Mouse (Mus musculus) cerebellum, adult 11-12 months (tissue): ENCODE data around the gene Tmem9.

Experiments used
- DNase-seq: peaks from one replicate; pipeline ENCODE4 v3.0.0; 2022

Gene Tmem9

DNA sequence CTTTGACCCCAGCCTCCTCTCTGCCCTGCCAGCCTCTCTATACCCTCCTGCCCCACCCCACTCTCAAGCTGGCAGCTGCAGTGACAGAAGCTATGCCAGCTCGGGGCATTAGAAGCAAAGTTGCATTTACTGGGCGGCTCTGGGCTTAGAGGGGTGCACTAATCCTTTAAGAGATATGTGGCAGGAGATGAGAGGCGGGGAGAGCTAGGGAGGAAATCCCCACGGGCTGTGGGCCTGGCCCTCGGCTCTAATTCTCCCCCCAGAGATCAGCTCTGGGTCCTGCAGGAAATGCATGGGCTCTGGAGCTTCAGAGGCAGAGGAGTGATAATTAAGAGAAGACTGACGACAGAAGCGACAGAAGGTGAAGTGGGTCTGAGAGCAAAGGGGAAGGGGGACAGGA lies 25.0 kb downstream of the Tmem9 start:
- DNase-seq = no peak

DNA sequence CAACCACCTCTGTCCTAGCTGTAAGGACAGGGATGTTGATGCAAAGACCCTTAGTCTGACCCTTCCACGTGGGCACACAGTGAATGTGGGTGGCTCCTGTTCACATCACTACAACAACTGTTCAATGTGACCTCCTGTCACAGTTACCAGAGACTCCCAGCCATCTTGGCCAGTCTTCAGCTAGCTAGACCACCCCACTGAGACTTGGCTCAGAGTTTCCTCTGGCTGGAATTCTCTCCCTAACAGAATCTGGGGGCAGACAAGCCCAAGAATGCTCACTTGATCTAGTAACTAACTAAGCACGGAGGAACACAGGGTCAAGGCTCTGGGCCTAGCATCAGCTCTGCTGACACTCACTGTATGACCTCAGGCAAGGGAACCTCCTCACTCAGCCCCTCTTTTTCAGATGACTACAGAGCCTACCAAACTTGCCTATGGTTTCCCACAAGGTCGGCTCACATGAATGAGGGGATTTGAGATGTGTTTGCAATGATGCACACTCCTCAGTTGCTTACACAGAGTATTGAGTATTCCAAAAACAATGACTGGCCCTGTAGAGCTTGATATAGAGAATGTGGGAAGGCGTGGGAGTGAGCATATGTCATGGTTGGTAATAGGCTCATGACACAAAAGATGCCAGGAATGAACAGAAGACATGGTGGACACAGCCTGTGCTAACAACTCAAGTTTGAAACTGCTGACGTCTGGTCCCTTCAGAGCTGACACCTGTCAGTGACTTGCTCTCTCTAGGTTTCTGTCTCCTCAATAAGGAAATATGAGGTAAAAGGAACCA lies 31.0 kb downstream of the Tmem9 start:
- DNase-seq = no peak

DNA sequence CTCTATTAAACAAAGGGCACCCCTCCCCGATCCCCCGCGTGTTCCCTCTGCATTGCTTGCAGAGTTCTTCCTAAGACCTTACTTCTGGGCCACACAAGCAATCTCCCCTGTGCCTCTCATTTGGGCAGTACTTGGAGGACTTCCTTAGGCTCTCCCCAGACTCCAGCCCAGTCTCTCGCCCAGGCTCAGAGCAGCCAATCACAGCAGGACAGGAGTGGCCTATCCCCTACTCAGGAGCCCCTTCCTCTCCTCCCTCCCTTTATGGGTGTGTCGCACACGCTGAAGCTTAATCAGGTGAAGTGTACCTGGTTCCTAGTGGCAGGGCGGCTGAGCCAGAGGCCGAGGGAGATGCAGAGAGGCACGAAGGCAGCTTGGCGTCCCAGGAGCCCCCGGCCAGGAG lies 32.5 kb downstream of the Tmem9 start:
- no peak for DNase-seq

DNA sequence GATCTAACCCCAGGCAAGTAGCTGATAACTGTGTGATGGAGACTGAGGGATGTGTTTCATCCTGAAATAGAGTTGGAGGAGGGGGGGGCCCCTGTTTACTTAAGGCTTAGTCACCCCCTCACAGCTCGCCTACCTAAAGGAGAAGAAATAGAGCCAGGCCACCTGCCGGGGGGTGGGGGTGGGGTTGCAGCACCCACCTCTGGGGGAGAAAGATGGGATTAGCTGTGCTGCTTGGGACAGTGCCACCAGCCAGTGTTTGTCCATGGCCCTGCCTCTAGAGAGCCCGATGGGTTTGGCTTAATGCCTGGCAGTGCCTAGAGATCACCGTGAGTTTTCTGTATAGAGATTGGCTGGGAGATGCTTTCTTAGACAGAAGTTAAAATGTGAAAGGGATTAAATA lies 32.9 kb downstream of the Tmem9 start:
- no peak for DNase-seq

DNA sequence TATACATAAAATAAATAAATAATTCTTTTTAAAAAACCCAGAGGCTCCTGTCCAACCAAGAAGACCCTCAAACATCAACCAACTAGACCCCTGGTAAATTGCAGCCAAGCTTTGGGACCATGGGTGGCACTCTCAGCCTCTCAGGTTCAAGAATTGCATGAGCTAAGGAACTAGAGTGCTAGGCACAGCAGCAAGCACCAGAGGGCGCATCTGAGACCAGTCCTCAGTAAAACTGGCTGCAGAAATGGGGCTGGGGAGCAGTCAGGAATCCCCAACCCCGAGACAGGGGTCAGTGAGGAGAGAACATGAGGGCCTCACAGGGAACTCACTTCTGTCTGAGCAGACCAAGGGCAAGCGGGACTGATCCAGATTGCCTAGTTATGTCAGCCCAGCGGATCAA lies 37.8 kb downstream of the Tmem9 start:
- DNase-seq = no peak

DNA sequence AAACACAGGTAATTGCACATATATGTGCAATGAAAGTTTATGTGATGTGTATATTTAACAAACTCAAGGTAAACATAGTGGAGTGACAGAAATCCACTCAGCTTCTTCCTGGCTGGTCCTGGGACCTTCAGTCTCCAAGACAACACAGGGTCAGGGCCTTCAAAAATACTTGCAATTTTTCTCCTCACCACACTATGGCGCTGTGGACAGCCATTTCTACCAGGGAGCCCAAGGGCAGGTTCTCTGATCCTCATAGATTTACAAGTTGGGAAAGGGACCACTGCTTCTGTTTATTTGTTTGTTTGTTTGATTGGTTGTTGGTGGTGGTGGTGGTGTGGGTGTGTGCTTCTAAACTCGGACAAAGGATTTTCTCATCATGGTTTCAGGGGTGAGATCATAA lies 39.5 kb downstream of the Tmem9 start:
- DNase-seq = no peak

DNA sequence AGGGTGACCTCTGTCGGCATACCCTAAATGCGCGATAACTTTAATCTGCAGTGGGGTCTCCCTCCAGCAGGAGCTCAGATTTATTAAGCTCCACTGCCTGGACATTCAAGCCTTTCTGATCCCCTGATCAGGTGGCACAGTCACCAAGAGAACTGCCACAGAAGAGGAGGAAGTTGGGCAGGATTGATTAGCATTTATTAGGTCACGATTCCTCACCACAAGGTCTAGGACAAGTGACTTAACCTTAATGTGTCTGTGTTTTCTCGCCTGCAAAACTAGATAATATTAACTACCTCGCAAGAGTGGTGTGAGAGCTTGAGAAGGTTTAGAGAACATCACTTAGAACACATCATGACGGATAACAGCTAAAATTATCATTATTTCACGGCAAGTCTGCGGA lies 39.9 kb downstream of the Tmem9 start:
- DNase-seq = no peak

DNA sequence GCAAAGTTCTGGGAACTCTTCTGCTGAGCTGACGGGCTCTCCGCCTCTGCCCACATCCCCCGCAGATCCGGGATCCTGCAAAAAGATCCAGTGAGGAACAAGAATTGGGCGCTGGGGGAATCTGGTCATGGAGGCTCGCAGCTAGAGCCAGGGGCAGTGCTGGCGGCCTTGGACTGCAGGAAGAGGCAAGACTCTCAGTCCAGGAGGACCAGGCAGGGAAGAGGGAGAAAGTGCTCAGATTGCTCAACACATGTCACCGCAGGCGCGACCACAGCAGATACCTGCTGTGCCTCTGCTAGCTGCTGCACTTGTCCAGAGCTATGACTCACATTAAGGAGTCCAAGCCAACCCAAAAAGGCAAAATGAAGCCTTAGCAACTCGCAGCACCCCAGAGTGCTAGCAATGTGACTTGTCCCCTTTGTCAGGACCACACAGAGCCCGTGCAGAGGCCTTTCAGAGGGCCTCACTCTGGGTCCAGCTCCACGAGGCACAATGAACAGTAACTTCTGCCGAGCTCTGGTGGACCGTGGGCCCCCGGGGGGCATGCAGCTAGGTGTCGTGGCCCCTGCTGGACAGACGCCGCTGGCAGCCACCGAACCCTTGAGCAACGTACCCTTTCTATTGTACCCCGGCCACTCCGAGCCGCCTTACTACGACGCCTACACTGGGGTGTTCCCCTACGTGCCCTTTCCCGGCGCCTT lies 42.5 kb downstream of the Tmem9 start, which contains the start of gene Ascl5:
Ascl5 (plus strand) TSS at position 493 of the 701 bp plus-strand sequence.
- no peak for DNase-seq

DNA sequence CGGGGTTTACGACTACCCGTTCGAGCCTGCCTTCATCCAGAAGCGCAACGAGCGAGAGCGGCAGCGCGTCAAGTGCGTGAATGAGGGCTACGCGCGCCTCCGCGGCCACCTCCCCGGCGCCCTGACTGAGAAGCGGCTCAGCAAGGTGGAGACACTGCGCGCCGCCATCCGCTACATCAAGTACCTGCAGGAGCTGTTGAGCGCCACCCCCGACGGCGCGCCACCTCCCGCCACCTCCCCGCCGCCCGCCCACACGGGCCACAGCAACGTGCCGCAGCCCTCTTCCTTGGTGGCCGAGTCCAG lies 43.0 kb downstream of the Tmem9 start:
- DNase-seq = no peak

DNA sequence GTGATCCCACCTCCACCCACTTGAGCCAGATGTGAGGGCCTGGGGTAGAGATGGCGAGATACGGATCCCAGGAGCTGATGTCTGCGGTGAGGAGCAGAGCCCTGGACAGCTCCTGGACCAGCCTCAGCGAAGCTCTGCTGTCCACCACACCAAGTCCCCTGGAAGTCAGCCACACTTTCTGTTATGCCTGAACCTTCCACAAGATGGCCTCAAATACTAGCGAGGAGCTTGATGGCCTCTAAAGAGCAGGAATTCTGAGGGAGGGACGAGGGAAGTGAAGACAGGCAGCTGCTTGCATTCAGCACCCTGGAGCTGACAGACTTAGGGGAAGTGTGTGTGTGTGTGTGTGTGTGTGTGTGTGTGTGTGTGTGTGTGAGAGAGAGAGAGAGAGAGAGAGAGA lies 43.5 kb downstream of the Tmem9 start:
- peak; percentile 73 for DNase-seq

DNA sequence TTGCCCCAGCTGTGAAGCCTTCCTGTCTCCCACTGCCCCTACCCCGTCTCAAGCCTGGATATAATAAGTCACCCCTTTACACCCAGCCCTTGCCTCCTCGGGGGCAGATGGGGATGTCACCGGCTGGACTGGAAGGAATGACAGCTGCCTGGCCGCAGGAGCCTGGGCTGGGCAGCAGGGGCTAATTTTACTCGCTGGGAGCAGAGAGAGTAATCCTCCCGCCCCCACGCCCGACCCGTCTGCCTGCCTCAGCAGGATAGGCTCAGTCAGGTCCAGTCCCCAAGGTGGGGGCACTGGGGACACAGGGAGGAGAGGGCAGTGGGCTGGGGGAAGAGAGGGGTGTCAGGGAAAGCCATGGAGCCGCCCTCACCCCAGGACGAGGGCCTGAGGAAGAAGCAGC lies 44.6 kb downstream of the Tmem9 start, which contains the start of gene Cacna1s:
Cacna1s (plus strand) TSS at position 204 of the 400 bp plus-strand sequence.
- DNase-seq = no peak

DNA sequence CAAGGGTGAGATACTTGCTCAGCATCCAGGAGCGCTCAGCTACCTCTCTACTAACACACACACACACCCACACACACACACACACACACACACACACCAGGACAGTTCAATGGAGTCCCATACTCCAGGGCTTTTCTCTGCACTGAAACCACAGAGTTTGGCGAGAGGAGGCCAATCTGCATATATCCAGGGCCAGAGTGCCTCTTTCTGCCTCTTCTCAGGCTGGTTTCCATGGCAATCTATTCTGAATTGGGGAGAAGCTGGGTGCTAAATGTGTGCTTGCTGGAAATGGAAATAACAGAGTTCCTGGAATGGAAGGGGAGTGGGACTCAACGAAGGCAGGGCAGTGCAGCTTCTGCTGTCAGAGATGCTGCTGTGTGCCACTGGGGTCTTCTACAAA lies 47.8 kb downstream of the Tmem9 start:
- no peak for DNase-seq

DNA sequence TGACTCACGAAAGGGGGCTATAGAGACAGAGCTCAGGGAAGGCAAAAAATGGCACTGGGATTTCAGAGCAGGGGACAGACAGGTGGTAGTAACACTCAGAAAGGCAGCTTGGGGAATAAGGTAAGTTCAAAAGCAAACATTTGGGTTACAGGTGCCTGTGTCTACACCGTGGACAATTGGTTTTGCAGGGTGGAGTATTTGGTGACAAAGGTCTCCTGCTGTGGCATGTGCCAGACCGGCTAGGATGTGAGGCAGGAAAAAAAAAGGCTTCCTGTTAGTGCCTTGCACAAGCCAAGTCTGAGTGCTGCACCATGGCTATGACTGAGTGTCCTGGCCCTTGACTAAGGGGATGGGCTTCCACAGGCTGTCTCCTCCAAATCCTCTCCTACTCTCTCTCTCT lies 50.6 kb downstream of the Tmem9 start:
- no peak for DNase-seq

DNA sequence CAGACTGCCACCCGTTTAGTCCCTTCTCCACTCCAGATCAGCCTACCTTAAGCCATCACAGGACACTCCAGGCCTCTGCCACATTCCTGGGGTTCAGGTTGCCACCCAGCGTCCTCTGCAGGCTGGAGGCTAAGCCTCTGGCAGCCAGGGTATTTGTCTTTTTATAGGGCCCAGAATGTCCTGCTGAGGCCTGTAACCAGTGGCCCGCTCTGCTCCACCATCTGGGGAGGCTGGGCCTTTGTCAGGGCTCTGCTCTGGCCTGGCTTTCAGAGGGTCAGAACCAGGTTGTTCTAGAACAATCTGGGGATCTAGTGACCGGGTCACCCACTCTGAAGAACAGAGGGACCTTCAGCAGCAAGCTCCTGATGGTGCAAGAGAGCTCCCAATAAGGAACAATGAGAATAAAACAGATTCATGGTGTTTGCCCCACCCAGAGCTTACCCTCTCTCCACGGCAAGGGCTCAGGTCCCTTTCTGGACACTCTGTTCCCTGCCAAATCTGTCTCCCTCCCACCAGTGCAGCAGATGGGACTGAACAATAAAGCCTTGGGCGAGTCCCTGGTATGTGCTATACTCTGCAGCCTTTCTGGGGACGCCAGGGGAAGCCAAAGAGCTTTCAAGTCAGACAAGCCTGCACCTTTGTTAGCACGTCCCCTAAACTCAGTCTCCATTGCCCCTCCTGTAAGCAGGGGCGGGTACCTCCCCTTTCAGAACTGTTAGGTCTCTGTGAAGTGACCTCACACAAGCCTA lies 53.3 kb downstream of the Tmem9 start:
- peak; percentile 86 for DNase-seq

DNA sequence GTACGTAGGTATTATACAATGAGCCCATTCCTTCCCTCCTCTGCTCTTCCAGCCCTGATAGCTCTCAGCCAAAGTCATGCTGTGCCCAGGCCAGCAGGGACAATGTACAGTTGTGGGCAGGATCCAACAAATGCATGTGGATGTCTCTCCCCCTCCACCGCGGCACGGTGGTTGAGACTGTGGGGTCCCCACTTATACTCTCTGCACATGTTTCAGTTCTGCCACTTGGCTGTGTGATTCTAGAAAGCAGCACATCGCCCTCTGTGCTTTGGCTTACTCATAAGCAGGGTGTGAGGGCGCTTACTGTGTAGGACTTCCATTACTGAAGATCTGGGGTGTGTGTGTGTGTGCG lies 53.8 kb downstream of the Tmem9 start:
- DNase-seq = no peak

DNA sequence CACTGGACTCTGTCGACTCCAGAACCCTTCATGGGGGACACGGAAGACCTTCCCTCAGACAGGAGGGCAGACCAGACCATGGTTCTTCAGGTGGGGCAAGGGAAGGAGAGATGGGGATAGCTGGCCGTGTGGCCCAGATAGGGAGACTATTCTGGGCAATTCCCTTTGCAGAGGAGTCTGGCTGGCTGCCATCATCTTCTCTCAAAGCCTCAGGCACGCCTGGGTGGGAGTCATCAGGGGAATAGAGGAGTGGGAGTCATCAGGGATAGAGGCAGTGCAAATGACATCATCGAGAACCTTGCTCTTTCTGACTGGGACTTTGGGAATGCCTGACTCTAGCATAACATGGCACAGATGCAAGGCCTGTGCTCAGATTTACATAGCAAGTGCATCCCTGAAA lies 56.0 kb downstream of the Tmem9 start:
- no peak for DNase-seq

DNA sequence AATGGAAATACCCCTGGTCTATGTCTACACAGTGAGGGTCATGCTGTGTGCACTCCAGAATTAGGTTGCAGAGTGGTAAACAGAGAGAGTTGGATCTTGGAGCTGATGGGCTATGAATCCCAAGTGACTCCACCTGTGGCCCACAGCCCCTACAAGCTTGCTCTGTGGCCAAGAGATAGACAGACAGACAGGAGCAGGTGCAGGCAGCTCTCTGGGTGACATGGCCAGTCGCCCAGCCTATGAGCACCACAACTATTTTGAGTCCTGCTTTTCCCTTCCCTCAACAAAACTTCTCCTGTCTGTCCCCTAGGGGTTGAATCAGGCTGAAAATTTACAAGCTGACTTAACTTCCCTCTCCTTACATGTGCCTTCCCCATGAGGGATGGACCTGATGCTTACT lies 58.7 kb downstream of the Tmem9 start:
- DNase-seq = no peak

DNA sequence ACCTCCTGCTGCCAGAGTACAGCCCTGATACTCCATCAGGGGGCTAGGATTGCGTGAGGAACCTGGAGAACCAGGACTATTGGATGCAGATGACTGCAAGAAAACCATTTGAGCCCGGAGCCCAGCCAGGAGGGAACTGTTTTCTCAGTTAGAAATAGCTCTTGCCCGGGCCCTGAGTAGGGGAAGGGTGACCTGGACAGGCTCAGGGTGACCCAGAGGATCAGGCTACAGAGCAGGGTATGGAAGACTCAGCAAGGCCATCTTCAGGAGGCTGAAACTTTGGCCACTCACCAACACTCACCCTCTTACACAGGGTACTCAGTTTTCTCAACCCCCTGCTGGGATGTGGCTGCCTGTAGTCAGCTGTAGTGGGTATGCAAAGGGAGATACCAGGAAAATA lies 59.6 kb downstream of the Tmem9 start:
- DNase-seq = no peak

DNA sequence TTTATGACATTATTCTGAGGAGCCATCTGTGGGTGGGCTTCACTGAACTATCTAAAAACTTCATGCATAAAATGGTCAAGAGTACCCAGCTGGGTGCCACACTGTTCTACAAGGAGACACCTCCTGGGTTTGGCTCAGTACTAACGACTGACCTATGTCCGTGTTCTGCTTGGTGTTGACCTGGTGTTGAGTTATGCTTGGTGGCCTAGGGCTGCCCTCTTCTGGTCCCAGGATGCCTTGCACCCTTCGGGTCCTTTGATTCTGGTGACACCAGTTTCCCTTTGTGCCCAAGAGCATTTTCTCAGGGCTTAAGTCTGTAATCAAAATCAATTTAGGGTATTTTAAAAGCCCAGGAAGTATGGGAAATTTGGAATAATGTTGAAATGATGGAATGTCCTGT lies 68.1 kb downstream of the Tmem9 start:
- no peak for DNase-seq

DNA sequence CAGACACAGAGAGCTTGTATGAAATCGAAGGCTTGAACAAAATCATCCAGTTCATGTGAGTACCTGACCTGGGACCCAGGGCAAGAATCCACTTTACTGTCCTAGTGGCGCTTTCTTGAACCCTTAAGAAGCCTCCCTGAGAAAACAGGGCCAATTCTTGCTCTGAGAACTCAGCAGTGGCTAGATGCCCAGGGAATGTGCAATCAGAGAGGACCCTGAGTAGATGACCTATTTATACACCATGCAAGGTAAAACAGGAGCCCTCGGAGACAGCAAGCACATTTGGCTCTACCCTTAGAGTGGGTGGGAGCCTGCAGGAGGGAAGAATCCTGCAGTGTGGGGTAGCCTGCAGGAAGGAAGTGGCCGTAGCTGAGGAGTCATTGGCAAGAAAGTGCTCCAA lies 69.7 kb downstream of the Tmem9 start:
- no peak for DNase-seq

DNA sequence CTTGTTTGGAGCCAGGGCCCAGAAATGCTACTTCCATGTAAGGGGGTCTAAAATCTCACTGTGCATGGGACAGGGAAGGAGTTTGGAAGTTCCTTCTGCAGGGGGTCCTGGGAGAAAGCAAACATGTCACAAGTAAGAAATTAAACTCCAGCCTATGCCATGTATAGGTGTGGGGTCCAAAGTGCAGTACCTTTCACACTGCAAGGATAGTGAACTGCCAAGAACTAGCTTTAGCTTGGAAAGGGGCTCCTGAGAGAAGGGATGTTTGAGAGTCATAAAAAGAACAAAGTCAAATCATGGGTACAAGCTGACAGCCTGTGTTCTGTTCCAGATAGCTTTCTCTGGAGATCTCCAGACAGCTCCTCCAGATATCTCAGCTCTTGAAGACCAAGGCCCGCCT lies 73.2 kb downstream of the Tmem9 start:
- DNase-seq = no peak
